Mouse (Mus musculus) spleen, adult 2 months (tissue): ENCODE data around the gene Naaladl2.

Experiments used
- CTCF ChIP-seq: fragments of 200-500 bp; IDR thresholded peaks from 2 replicates; pipeline ENCODE4 v1.5.1; 2011; ENCODE audit warnings: mild to moderate bottlenecking, inconsistent platforms; ENCODE audit not compliant: insufficient read depth, insufficient read length, insufficient replicate concordance; ENCODE audit errors: extremely low read depth
- POLR2A ChIP-seq: fragments of 200-500 bp; IDR thresholded peaks from 2 replicates; pipeline ENCODE4 v1.6.1; 2011; ENCODE audit warnings: low read depth, low read length, inconsistent platforms

- TF ChIP-seq POLR2A (no peak), CTCF (no peak)
These were observed 918.6 kb downstream of the Naaladl2 start for GRCm38 (mm10) chr3:24225418-24225817.
